Mouse (Mus musculus) heart, embryonic 15.5 days (tissue): Measurements from ENCODE around the gene Rnaseh2a. TPM values are rescaled to one million over a fixed set of nuclear protein-coding genes. Genes with fewer than 3 reads are reported as not detected.

Experiments
- ATAC-seq: fragments of 200-750 bp; cut with Nextera tagmentation; replicated peaks from 2 replicates; pipeline ENCODE4 v1.8.0; 2017; ENCODE audit warnings: low read depth, moderate TSS enrichment; ENCODE audit not compliant: insufficient number of reproducible peaks, insufficient read depth, low FRiP score
- H3K27ac ChIP-seq: fragments of 300-500 bp; sonication (generic); 2 replicates; pipeline ENCODE4 v1.5.1; 2015; ENCODE audit warnings: mild to moderate bottlenecking, inconsistent platforms
- H3K27me3 ChIP-seq: fragments of 300-500 bp; sonication (generic); 2 replicates; pipeline ENCODE4 v1.6.1; 2015; ENCODE audit warnings: inconsistent platforms
- H3K36me3 ChIP-seq: fragments of 300-500 bp; sonication (generic); 2 replicates; pipeline ENCODE4 v1.6.1; 2015; ENCODE audit warnings: mild to moderate bottlenecking, inconsistent platforms
- H3K4me1 ChIP-seq: fragments of 300-500 bp; sonication (generic); replicated peaks from 2 replicates; pipeline ENCODE4 v1.6.1; 2015; ENCODE audit warnings: inconsistent platforms
- H3K4me2 ChIP-seq: fragments of 300-500 bp; sonication (generic); 2 replicates; pipeline ENCODE4 v1.6.1; 2015; ENCODE audit warnings: inconsistent platforms, mild to moderate bottlenecking, moderate library complexity
- H3K4me3 ChIP-seq: fragments of 300-500 bp; sonication (generic); 2 replicates; pipeline ENCODE4 v1.5.1; 2015; ENCODE audit warnings: mild to moderate bottlenecking, inconsistent platforms
- H3K9ac ChIP-seq: fragments of 300-500 bp; sonication (generic); 2 replicates; pipeline ENCODE4 v1.6.1; 2015; ENCODE audit warnings: mild to moderate bottlenecking, inconsistent platforms
- H3K9me3 ChIP-seq: fragments of 300-500 bp; sonication (generic); replicated peaks from 2 replicates; pipeline ENCODE4 v1.6.1; 2016; ENCODE audit warnings: inconsistent platforms
- WGBS: fragments of 180-500 bp; shearing (Covaris S2); methylation state at CpG from one replicate; pipeline ENCODE4 v1.1.7; 2015; ENCODE audit warnings: mixed read lengths; 5-methylcytosine and 5-hydroxymethylcytosine counted together
- polyA plus RNA-seq: library from polyadenylated mRNA; unstranded; fragments of >200 nt; fragmentation: Nextera tagmentation; extraction: Ambion mirVana; gene quantifications from 2 replicates; pipeline ENCODE4 v1.2.1, GENCODE M21; 2015

The Rnaseh2a gene
- polyA plus RNA-seq, 1 experiment from 2014 or later: 62.9 TPM

DNA sequence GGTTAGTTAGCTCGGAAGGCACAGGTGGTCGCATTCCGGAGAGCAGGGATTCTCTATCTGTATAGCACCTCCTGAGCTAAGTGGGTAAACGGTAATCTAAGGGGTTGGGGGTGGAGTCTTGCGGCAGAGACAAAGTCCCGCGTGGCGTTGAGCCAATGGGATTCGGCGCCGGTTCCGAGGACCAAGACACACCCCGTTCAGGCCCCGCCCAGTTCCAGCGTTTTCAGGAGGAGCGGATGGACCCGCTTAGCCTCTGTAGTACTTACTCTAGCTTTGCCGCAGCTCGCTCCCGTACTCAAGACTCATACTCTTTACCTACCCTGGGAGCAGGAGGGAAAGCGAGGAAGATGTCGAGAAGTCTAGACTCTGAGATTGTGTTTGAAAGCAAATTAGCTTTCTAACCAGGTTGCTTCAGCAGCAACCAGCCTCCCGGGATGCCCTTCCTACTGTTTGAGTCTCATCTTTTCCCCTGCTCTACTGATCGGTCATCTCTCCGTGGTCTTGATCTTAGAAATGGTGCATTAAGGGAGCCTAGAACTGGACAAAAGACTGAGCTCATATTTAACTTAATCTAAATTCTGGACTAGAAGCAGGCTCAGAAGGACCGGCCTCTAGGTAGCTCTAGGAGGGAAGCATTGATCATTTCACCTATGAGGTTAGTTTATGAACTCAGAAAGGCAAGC lies 24.9 kb downstream of the Rnaseh2a start:
- Histone ChIP-seq H3K36me3 (no peaks in the 10 kb centered on the region), H3K27ac (no peak overlapping the region), H3K4me3 (peak overlapping the region; percentile 10; the same call in 1 of the 2 replicates), H3K27me3 (peaks cover 70% of the 10 kb centered on the region), H3K9me3 (no peaks in the 10 kb centered on the region), H3K4me1 (peaks cover 15% of the 10 kb centered on the region), H3K4me2 (no peak overlapping the region), H3K9ac (no peak overlapping the region)
- ATAC-seq: 0 out of 2 replicates have a peak, but pooled peaks have one; percentile 8
- 4% methylated on average over 26 of the region's 26 CpGs for WGBS

- no peak for ATAC-seq
- Histone ChIP-seq H3K27me3 (peaks cover 76% of the 10 kb centered on the region), H3K9me3 (no peaks in the 10 kb centered on the region)
Measured at GRCm38 (mm10) chr8:84943699-84944098, 25.9 kb downstream of the Rnaseh2a start.

GRCm38 (mm10) chr8:84937620-84938485 lies 31.7 kb downstream of the Rnaseh2a start:
- H3K27ac ChIP-seq: no peak overlapping the region
- H3K4me2 ChIP-seq: peak overlapping the region; percentile 71
- H3K9ac ChIP-seq: no peak overlapping the region
- ATAC-seq: no peak
- peaks cover 12% of the 10 kb centered on the region for H3K4me1 ChIP-seq
- no peaks in the 10 kb centered on the region for H3K36me3 ChIP-seq
- H3K4me3 ChIP-seq: peak overlapping the region; percentile 46; the same call in 1 of the 2 replicates
- H3K9me3 ChIP-seq: no peaks in the 10 kb centered on the region
- peaks cover 75% of the 10 kb centered on the region for H3K27me3 ChIP-seq
- 58% methylated on average over 13 of the region's 13 CpGs for WGBS

More at GRCm38 (mm10) chr8:84943699-84944098, 25.9 kb downstream of the Rnaseh2a start:
- Histone ChIP-seq H3K27ac (no peak overlapping the region), H3K9ac (no peak overlapping the region), H3K36me3 (no peaks in the 10 kb centered on the region), H3K4me2 (no peak overlapping the region), H3K4me3 (no peak overlapping the region), H3K4me1 (peaks cover 15% of the 10 kb centered on the region)
- 21% methylated on average over 4 of the region's 4 CpGs for WGBS

GRCm38 (mm10) chr8:84936962-84937546 lies 32.5 kb downstream of the Rnaseh2a start, which contains the start of gene Mast1:
TSS of gene Mast1 (minus strand) at chr8:84937359.
- peaks cover 12% of the 10 kb centered on the region for H3K4me1 ChIP-seq
- 0 out of 2 replicates have a peak within 1 kb of the TSS, but pooled peaks have one; percentile 40 for H3K9ac ChIP-seq
- no peak within 1 kb of the TSS for H3K27ac ChIP-seq
- no peaks in the 10 kb centered on the region for H3K36me3 ChIP-seq
- peak; percentile 56 for ATAC-seq
- peak within 1 kb of the TSS; percentile 71 for H3K4me2 ChIP-seq
- H3K27me3 ChIP-seq: peaks cover 78% of the 10 kb centered on the region
- H3K4me3 ChIP-seq: peak within 1 kb of the TSS; percentile 46
- H3K9me3 ChIP-seq: no peaks in the 10 kb centered on the region
- under 1% methylated on average over 50 of the region's 50 CpGs for WGBS

GRCm38 (mm10) chr8:84936041-84936961 lies 33.3 kb downstream of the Rnaseh2a start:
- Histone ChIP-seq H3K9ac (no peak overlapping the region), H3K27me3 (peaks cover 79% of the 10 kb centered on the region), H3K4me2 (peak overlapping the region; percentile 71), H3K27ac (no peak overlapping the region), H3K4me1 (peaks cover 12% of the 10 kb centered on the region), H3K36me3 (no peaks in the 10 kb centered on the region), H3K9me3 (no peaks in the 10 kb centered on the region), H3K4me3 (peak overlapping the region; percentile 46)
- no peak for ATAC-seq
- WGBS: 25% methylated on average over 22 of the region's 23 CpGs

DNA sequence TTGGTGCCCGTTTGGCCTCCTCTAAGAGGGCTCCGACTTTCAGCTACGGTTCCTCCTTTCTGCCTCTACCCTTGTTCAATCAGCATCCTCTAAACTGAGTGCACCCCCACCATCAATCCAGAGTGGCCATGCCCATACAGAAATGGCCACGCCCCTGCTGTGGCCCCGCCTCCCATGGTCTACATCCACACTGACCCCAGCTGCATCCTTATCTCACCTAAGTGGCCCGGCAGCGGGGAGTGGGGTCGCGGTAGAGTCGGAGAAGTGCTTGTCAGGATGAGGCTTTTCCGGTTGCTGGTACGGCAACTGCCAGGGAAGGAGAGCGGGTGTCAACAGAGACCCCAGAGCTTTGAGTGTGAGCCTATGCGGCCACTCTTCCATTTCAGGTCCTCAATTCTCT lies 34.1 kb downstream of the Rnaseh2a start:
- no peak for ATAC-seq
- 6% methylated on average over 14 of the region's 14 CpGs for WGBS
- Histone ChIP-seq H3K9ac (no peak overlapping the region), H3K4me2 (no peak overlapping the region), H3K27me3 (peaks cover 85% of the 10 kb centered on the region), H3K4me1 (peaks cover 12% of the 10 kb centered on the region), H3K4me3 (no peak overlapping the region), H3K27ac (no peak overlapping the region), H3K36me3 (no peaks in the 10 kb centered on the region), H3K9me3 (no peaks in the 10 kb centered on the region)

- no peak overlapping the region for H3K4me3 ChIP-seq
- no peaks in the 10 kb centered on the region for H3K9me3 ChIP-seq
- peaks cover 12% of the 10 kb centered on the region for H3K4me1 ChIP-seq
- no peak overlapping the region for H3K4me2 ChIP-seq
- 4% methylated on average over 15 of the region's 15 CpGs for WGBS
- H3K27me3 ChIP-seq: peaks cover 91% of the 10 kb centered on the region
- H3K9ac ChIP-seq: no peak overlapping the region
- no peaks in the 10 kb centered on the region for H3K36me3 ChIP-seq
- H3K27ac ChIP-seq: no peak overlapping the region
- ATAC-seq: no peak
Measured at GRCm38 (mm10) chr8:84934860-84935259, 34.7 kb downstream of the Rnaseh2a start.

- no peaks in the 10 kb centered on the region for H3K36me3 ChIP-seq
- peaks cover 94% of the 10 kb centered on the region for H3K27me3 ChIP-seq
- H3K4me1 ChIP-seq: peaks cover 15% of the 10 kb centered on the region
- no peak overlapping the region for H3K9ac ChIP-seq
- 74% methylated on average over 16 of the region's 16 CpGs for WGBS
- H3K4me2 ChIP-seq: no peak overlapping the region
- no peak for ATAC-seq
- H3K27ac ChIP-seq: no peak overlapping the region
- no peaks in the 10 kb centered on the region for H3K9me3 ChIP-seq
- H3K4me3 ChIP-seq: no peak overlapping the region
Measured at GRCm38 (mm10) chr8:84933767-84934559, 35.6 kb downstream of the Rnaseh2a start.

DNA sequence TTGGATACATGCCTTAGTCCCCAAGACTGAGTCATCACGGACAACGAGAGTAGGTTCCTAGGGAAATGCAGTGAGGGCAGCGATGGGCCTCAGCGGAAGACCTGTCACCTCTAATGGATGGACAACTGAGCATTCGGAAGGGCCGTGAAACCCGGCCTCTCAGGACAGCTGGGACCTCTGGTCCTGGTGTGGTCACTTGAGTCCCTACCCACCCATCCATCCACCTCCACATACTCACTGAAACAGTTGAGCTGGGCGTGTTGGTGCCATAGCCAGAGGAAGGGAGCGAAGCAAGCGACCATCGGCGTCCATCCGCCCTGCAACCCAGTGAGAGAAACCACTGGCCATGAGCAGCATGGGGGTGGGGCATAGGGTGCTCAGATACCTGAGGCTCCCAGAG lies 39.0 kb downstream of the Rnaseh2a start:
- H3K36me3 ChIP-seq: no peaks in the 10 kb centered on the region
- peaks cover 10% of the 10 kb centered on the region; the same call in 1 of the 2 replicates for H3K4me1 ChIP-seq
- WGBS: 81% methylated on average over 13 of the region's 13 CpGs
- no peak overlapping the region for H3K4me2 ChIP-seq
- H3K4me3 ChIP-seq: no peak overlapping the region
- H3K27me3 ChIP-seq: peaks cover 81% of the 10 kb centered on the region
- no peak overlapping the region for H3K9ac ChIP-seq
- H3K9me3 ChIP-seq: no peaks in the 10 kb centered on the region
- ATAC-seq: no peak
- H3K27ac ChIP-seq: no peak overlapping the region
